Mouse (Mus musculus) intestine, embryonic 16.5 days (tissue): ENCODE results near the gene Onecut1. TPM values are rescaled to one million over a fixed set of nuclear protein-coding genes. Genes with fewer than 3 reads are reported as not detected.

ENCODE experiments used
- ATAC-seq: fragments of 200-750 bp; cut with Nextera tagmentation; 2 replicates; pipeline ENCODE4 v1.8.0; 2017; ENCODE audit warnings: moderate TSS enrichment, moderate library complexity
- H3K27ac ChIP-seq: fragments of 300-500 bp; sonication (generic); 2 replicates; pipeline ENCODE4 v1.5.1; 2014; ENCODE audit warnings: mild to moderate bottlenecking, low read length
- H3K27me3 ChIP-seq: fragments of 300-500 bp; sonication (generic); replicated peaks from 2 replicates; pipeline ENCODE4 v1.6.1; 2014; ENCODE audit warnings: low read length, control low read depth, mixed read lengths; ENCODE audit not compliant: control insufficient read depth, insufficient read depth
- H3K36me3 ChIP-seq: fragments of 300-500 bp; sonication (generic); 2 replicates; pipeline ENCODE4 v1.6.1; 2014; ENCODE audit warnings: low read length, control low read depth; ENCODE audit not compliant: control insufficient read depth, insufficient read depth
- H3K4me1 ChIP-seq: fragments of 300-500 bp; sonication (generic); 2 replicates; pipeline ENCODE4 v1.6.1; 2014; ENCODE audit warnings: low read length, control low read depth, mixed read lengths; ENCODE audit not compliant: control insufficient read depth, insufficient read depth
- H3K4me2 ChIP-seq: fragments of 300-500 bp; sonication (generic); 2 replicates; pipeline ENCODE4 v1.6.1; 2014; ENCODE audit warnings: low read depth, low read length, control low read depth
- H3K4me3 ChIP-seq: fragments of 300-500 bp; sonication (generic); 2 replicates; pipeline ENCODE4 v1.5.1; 2014; ENCODE audit warnings: mild to moderate bottlenecking, low read length
- H3K9ac ChIP-seq: fragments of 300-500 bp; sonication (generic); 2 replicates; pipeline ENCODE4 v1.6.1; 2014; ENCODE audit warnings: low read depth, low read length
- H3K9me3 ChIP-seq: fragments of 300-500 bp; sonication (generic); 2 replicates; pipeline ENCODE4 v1.6.1; 2016; ENCODE audit warnings: low read length, control low read depth; ENCODE audit not compliant: control insufficient read depth
- WGBS: fragments of 180-500 bp; shearing (Covaris S2); extraction: QIAGEN DNeasy Blood & Tissue Kit; methylation state at CpG from one replicate; pipeline ENCODE4 v1.1.7; 2014; 5-methylcytosine and 5-hydroxymethylcytosine counted together
- polyA plus RNA-seq: library from polyadenylated mRNA; unstranded; fragments of >200 nt; fragmentation: Nextera tagmentation; extraction: Ambion mirVana; gene quantifications from 2 replicates; pipeline ENCODE4 v1.2.1, GENCODE M21; 2015

Onecut1 gene
- polyA plus RNA-seq, result 0.82 and 0.92 TPM in 2 replicates

DNA sequence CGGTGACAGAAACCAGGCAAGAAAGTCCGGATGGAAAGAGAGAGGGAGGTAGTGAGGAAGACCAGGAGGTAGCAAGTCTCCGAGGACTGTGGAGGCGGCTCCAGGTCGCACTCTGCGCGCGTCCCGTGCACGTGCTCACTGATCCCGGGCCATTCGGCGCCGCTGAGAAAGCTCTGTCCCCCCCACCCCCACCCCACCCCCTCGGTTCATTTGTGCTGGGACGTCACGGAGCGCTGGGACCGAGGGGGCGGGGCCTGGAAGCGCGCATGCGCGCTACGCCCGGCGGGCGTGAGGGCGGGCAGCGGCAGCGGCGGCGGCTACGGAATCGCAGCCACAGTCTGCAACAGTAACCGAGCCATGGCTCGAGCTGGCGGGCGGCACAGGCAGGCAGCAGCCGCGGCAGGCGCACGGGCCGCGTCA is at the start of gene Onecut1:
Onecut1 (plus strand) TSS at position 361 of the 420 bp plus-strand sequence.
- Histone ChIP-seq H3K4me3 (peak within 1 kb of the TSS; percentile 58), H3K36me3 (no peaks in the 10 kb centered on the region), H3K4me2 (peak within 1 kb of the TSS; percentile 100), H3K27ac (no peak within 1 kb of the TSS), H3K27me3 (peaks cover 91% of the 10 kb centered on the region), H3K9ac (peak within 1 kb of the TSS; percentile 69), H3K4me1 (peaks cover 25% of the 10 kb centered on the region), H3K9me3 (no peaks in the 10 kb centered on the region)
- peak; percentile 69 for ATAC-seq
- under 1% methylated on average over 45 of the region's 45 CpGs for WGBS

DNA sequence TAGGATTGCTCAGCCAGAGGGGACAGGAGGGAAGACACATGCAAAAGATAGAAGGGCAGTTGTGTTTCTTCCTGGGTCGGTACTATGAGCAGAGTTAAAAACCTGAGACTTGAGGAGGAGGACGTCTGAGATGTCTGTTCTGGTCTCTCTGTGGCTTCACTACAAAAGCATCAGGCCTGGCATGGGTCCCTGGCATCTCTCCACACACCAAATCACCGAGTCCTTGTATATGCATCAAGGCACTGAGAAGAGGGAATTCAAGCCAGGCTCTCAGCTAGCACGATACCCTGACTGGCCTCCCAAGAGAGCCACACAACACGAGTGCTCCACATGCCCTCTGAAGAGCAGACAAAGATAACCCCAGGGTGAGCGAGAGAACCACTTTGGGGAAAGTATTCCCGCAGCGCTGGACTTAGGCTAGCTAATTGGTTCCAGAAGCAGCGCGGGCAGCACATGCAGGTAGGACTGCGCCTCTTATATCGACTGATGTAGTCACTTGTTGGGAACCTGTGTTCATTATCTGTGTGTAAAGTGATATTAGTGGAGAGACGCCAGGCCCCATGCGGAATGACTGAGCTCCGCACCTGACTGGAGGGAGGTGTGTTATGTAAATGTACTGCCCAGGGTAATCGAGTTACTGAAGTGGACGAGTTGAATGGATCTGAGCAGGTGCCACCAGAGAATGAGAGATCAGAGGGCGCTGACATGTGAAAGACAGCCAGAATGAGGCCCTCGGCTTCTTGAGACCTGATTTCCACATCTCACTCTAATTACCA is 41.8 kb upstream of the Onecut1 start:
- 66% methylated on average over 19 of the region's 19 CpGs for WGBS
- Histone ChIP-seq H3K9ac (no peak overlapping the region), H3K4me2 (no peak overlapping the region), H3K9me3 (no peaks in the 10 kb centered on the region), H3K36me3 (no peaks in the 10 kb centered on the region), H3K27me3 (no peaks in the 10 kb centered on the region), H3K27ac (no peak overlapping the region), H3K4me1 (no peaks in the 10 kb centered on the region), H3K4me3 (no peak overlapping the region)
- ATAC-seq, result no peak

DNA sequence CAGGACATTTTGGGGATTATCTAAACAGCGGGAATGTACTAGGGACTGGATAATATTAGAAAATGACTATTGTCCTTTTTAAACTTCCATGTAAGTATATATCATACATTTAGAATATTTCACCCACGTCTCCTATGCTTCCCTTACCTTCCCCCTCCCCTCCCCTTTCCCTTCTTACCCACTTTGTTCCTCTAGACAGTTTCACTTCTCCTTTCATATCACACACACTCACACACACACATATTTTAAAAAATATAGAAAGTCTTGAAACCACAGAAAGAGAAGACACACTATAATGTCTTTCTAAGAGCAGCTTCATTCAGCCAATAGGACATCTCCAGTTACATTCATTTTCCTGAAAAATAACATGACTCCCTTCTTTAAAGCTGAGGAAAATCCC is 36.6 kb upstream of the Onecut1 start:
- Histone ChIP-seq H3K27ac (no peak overlapping the region), H3K27me3 (no peaks in the 10 kb centered on the region), H3K9me3 (no peaks in the 10 kb centered on the region), H3K4me1 (no peaks in the 10 kb centered on the region), H3K4me2 (no peak overlapping the region), H3K4me3 (no peak overlapping the region), H3K9ac (no peak overlapping the region), H3K36me3 (no peaks in the 10 kb centered on the region)
- WGBS, result 82% methylated on average over 2 of the region's 2 CpGs
- ATAC-seq, result no peak

DNA sequence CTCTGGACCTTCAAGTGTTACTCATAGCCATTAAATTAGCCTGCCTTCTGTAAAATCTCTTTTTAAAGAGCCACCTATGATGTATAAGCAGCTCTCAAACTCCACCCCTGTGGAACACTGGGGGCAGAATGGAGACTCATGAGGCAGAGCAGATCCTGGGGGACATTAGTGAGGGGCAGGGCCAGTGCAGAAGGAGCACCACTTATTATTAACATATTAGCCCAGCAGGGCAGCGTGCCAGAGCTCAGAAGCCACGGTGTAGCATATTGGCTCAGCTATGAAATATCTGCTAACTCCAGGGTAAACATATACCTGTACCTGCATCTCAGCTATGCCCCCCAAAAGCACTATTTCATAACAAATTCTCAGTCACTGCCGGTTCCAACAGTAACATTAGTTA is 32.5 kb upstream of the Onecut1 start:
- Histone ChIP-seq H3K4me3 (no peak overlapping the region), H3K27ac (no peak overlapping the region), H3K4me1 (no peaks in the 10 kb centered on the region), H3K9ac (no peak overlapping the region), H3K27me3 (no peaks in the 10 kb centered on the region), H3K36me3 (no peaks in the 10 kb centered on the region), H3K9me3 (no peaks in the 10 kb centered on the region), H3K4me2 (no peak overlapping the region)
- no peak for ATAC-seq
- WGBS, result 69% methylated on average over 3 of the region's 3 CpGs

DNA sequence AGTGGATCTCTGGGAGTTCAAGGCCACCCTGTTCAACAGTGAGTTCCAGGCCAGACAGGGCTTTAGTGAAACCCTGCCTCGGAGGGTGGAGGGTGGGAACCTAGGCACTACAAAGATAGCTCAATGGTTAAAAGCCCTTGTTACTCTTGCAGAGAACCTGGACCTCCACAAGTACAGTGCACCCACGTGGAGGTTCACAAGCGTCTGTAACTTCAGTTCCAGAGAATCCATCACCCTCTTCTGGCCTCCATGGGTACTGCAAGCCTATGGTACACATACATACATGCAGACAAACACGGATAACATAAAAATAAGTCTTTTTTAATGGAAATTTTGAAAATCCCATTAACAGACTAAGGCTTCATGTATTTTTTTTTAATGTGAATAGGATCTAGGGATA is 18.8 kb upstream of the Onecut1 start:
- 0 out of 2 replicates have a peak, but pooled peaks cover 4% of the 10 kb centered on the region for H3K9me3 ChIP-seq

DNA sequence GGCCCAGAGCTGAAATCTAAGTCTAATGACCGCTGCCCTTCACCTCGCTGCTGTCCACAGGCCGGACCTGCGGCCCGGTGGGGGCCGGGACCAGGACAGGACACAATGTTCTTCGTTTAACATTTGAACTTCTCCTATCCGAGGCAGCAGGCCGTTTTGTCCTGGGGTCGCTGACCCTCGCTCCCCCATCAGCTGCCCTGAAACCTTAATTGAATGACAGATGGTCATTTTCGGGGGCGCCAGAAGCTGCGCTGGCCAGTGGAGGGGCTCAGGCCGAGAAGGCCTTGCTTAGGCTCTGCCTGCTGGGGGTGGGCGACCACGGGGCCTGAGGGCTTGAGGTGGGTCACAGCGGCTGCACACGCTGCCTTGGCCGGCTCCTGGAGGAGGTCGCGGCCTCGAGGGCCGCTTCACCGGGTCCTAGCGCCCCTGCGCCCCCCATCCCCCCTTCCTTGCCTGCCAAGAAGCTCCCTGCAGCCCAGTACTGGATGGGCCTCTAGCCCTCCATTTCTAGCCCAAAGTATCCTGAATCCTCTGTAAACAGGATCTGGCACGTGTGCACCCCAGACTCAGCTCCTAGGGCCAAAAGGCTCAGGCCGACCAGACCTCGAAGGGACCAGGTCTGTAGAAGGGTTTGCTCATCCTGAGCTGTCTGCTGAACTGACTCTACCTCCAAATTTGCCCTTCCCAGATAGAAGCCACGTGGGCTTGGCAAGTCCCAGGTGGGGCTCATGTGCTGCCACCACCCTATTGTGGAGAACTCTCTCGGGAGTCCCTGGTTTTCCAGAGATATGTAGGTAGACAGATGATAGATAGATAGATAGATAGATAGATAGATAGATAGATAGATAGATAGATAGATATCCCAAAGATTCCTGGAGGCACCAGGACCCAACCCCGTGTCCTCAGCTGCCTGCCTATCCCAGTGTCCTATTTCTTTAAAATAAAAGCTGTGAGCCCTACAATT is 14.6 kb upstream of the Onecut1 start:
- H3K27me3 ChIP-seq, result peaks cover 46% of the 10 kb centered on the region
- 12% methylated on average over 33 of the region's 33 CpGs for WGBS

More for the DNA sequence above, 18.8 kb upstream of the Onecut1 start:
- ATAC-seq, result no peak
- H3K9ac ChIP-seq, result no peak overlapping the region
- H3K4me3 ChIP-seq, result no peak overlapping the region
- no peak overlapping the region for H3K27ac ChIP-seq
- H3K4me1 ChIP-seq, result no peaks in the 10 kb centered on the region
- peaks cover 8% of the 10 kb centered on the region for H3K27me3 ChIP-seq
- H3K36me3 ChIP-seq, result no peaks in the 10 kb centered on the region
- no peak overlapping the region for H3K4me2 ChIP-seq
- 82% methylated on average over 4 of the region's 4 CpGs for WGBS

DNA sequence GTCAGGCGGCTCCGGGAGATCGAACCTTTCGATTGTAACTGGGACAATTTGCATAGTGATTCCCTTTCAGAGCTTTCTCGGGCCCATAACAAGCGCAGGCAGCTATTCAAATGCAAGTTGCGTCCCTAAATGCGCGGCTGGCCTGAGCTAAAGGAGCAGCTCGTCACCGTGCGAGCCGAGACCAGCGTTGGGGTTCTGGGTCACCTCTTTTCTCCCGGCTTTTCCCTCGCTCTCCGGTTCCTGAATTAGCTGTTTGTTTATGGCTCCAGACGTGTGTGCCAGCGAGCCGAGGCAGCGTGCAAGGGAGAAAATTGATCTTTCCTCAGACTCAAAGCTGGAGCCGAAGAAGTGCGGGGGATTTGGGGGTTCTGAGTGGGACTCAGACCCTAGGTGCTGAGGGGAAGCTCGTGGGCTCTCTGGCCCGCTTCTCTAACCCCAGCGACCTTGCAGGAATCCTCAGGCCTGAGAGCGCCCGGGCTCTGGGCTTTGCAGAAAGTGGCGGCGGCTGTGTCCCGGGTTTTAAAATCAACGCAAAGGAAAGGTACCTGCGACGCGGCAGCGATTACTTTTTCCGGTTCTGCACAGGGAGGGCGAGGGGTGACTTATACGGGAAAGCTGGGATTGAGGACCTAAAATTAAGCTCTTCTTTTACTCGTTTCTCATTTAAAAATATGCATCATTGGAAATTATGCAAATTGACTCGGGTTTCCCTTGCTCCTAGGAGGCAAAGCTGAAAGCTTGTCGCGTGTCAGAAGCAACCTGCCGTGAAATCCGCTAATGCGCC is 13.1 kb upstream of the Onecut1 start:
- peaks cover 59% of the 10 kb centered on the region for H3K27me3 ChIP-seq
- H3K9me3 ChIP-seq, result no peaks in the 10 kb centered on the region
- peak overlapping the region; percentile 48; the same call in 1 of the 2 replicates for H3K9ac ChIP-seq
- H3K4me1 ChIP-seq, result peaks cover 8% of the 10 kb centered on the region; the same call in 1 of the 2 replicates
- WGBS, result under 1% methylated on average over 46 of the region's 46 CpGs
- H3K4me2 ChIP-seq, result peak overlapping the region; percentile 87
- H3K36me3 ChIP-seq, result no peaks in the 10 kb centered on the region
- no peak overlapping the region for H3K27ac ChIP-seq
- H3K4me3 ChIP-seq, result peak overlapping the region; percentile 48
- ATAC-seq, result no peak

More for the DNA sequence above, 14.6 kb upstream of the Onecut1 start:
- no peak for ATAC-seq
- 0 out of 2 replicates have a peak, but pooled peaks cover 4% of the 10 kb centered on the region for H3K9me3 ChIP-seq
- H3K36me3 ChIP-seq, result no peaks in the 10 kb centered on the region
- H3K27ac ChIP-seq, result no peak overlapping the region
- no peak overlapping the region for H3K9ac ChIP-seq
- no peak overlapping the region for H3K4me2 ChIP-seq
- H3K4me3 ChIP-seq, result no peak overlapping the region
- H3K4me1 ChIP-seq, result peaks cover 8% of the 10 kb centered on the region; the same call in 1 of the 2 replicates

DNA sequence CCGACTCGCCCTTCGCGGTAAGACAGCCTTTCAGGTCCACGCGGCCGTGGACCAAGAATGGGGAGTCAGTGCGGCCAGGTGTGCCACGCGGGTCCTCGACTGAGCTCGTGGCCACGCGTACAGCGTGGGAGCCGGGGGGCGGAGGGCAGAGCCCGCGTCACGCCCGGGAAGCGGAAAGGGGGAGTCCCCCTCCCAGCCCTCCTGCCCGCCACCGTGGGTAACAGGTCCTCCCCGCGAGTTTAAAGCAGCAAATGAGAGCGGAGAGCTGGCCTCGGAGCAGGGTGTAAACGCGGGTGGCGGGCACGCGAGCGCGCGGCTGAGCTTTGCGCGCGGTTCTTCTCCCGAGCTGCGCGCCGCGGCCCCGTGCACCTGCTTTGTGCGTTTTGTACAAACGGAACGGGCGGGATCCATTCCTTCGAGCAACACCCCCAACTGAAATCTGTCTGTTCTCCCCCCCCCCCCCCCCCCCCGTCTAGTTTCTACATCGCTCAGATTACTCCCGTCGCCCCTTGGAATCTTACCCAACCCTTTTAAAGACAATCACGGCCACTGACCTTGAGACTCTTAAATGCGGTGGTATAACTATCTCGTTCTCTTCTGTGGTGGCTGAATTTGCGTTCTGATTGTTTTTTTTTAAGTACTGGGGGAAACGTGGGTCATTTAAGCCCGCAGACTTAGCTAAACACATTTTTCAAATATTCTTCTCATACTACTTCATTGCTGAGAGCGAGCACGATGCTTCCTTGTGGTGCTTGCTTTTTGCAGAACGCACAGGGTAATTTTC is 12.3 kb upstream of the Onecut1 start:
- ATAC-seq, result no peak
- H3K27ac ChIP-seq, result no peak overlapping the region
- peak overlapping the region; percentile 48 for H3K4me3 ChIP-seq
- H3K4me2 ChIP-seq, result peak overlapping the region; percentile 87
- H3K9ac ChIP-seq, result peak overlapping the region; percentile 48; the same call in 1 of the 2 replicates
- peaks cover 67% of the 10 kb centered on the region for H3K27me3 ChIP-seq
- H3K36me3 ChIP-seq, result no peaks in the 10 kb centered on the region
- no peaks in the 10 kb centered on the region for H3K9me3 ChIP-seq
- 2% methylated on average over 63 of the region's 63 CpGs for WGBS
- peaks cover 8% of the 10 kb centered on the region; the same call in 1 of the 2 replicates for H3K4me1 ChIP-seq
